Mouse (Mus musculus) kidney, adult 9 months (tissue): ENCODE results near the gene Lemd2.

Experiments
- DNase-seq: peaks from one replicate; pipeline ENCODE4 v3.0.0; 2022

The Lemd2 gene

DNA sequence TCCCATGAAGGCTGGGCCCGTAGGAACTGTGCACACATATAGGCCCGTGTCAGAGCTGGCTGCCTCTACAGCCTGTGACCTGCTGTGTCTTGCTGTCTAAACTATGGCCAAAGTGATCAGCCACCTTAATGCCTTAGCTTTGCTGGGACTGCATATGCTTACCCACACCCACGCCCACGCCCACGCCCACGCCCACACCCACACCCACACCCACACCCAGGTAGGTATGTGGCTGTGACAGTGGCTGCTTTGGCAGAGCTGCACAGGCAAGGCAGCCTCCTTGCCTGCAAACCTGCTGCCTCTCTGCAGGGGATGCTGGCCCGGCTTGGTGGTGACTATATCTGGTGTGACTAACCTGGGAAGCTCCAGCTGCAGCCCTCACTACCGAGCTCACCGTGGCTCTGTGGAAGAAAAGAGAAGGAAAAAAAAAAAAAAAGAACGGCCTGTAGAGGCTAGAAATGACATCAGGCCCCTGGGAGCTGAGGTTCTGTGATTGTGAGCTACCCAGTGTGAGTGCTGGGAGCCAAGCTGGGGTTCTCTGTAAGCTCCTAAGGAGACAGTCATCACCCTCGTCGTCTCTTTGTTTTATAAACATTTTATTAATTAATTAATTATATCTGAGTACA is 20.5 kb downstream of the Lemd2 start:
- no peak for DNase-seq

DNA sequence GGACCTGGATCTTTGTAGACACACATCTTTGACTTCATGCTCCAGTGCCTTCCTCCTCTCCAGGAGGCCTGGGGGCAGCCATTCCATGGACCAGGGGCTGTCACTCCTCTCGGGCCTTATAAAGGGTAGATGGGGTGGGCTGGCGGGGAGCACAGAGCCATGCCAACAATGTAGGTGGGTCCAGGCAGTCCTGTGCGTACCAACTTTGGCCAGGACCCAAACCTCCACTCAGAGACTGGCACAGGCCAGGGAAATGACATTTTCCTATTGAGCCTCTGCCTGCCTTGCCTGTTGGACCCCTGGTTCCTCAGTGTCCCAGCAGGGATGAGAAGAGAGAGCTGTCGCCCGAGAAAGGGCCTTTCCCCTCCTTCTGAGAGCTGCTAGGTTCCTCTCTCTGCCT is 21.9 kb downstream of the Lemd2 start:
- DNase-seq: no peak

DNA sequence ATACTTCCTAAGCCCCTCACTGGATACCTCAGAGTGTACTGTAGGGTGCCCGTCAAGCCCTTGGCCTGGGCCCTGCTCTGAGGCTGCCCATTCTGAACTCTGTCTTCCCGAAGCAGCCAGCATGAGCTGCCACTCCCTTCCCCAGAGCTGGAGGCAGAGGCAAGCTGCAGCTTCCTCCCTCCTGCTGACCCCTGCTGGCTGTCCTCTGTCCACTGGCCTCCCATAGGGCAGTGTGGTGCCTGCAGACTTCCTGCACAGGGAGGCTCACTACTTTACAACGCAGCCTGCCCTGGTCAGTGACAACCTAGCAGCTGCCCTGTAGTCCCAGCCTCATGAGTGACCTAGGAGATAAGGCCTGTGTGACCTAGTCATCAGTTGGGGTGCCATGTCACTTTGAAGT is 22.6 kb downstream of the Lemd2 start:
- no peak for DNase-seq

DNA sequence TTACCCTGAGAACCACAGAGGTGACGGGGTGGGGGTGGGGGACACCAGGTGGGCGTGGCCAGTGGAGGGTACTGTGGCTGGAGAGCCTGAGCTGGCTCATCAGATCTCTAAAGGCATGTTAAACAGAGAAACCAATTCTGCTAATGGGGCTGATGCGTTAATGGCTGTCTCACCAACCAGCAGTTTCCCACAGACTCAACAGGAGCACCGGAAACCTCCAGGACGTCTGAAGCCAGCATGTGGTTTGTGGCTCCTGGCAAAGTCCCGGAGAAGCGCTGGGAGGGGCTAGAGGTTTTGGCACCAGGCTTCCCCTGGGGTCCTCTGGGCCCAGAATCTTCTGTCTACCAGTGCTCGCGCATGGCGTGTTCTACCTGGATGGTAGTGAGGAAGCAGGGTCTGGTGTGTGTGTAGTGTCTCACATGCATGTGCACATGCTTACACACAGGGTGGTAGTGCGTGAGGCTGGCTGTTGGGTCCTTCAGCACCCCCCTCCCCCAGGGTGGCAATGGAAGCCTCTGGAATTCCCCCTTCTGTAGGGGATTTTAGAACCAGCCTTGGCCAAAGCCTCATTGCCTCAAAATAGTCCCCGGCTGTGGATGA is 24.5 kb downstream of the Lemd2 start:
- DNase-seq: no peak

DNA sequence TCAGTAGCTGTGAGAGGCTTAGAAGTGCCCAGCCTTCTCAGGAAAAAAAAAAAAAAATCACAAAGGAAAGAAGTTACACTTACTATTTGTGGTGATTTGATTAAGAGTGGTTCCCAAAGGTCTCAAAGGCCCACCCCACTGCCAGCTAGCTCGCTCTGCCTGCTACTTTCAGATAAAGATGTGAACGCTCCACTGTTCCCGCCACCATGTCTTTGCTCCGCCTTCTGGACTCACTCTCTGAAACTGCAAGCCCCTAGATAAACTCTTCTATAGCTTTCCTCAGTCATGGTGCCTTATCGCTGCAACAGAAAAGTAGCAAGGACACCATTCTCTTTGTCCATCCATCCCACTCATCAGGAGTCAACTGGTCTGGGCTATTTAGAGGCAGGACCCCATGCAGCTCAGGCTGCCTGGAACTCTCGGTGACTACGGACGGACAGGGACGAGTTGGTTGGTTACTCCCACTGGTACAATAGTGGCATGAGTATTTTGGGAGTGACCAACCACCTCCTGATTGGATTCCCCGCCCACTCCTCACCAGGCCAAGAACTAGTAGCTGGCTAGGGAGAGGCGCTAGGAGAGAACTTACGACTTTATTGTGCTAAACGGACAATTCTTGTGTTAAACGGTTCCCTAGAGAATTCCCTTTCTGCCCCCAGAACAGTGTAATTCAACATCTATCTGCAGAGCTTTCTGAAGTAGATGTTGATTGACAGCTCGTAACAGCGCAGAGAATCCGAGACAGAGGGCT is 25.7 kb downstream of the Lemd2 start:
- no peak for DNase-seq

DNA sequence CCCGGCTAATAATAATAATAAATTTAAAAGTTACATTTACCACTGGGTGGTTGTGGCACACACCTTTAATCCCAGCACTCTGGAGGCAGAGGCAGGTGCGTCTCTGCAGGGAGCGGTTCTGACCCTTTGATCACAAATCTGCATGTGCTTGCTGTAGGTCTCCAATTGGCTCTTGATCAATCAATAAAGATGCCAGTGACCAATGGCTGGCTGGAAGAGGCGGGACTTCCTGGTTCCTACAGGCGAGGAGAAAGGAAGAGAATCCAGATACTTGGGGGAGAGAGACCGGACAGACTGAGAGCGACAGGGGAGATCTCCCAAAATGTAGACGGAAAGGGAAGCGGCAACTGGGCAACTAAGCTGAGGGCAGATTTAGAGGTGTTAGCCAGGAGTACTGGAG is 26.2 kb downstream of the Lemd2 start:
- DNase-seq: no peak

DNA sequence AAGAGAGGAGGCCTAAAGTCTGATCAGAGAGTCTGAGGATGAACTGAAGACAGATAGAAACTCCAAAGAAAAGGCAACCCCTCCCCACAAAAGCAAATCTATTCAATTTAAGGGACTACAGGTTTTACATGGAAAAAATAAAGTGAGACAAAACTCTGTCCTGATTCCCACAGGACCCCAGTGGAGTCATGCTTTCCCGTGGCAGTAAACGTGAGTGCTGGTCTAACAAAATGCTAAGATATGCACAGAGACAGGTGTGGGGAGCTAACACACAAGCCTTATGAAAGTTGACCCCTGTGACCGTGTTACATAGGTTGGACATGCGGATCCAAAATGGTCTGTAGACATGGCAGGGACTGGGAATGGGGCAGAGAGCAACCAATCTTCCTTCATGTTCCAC is 27.5 kb downstream of the Lemd2 start:
- DNase-seq: no peak

DNA sequence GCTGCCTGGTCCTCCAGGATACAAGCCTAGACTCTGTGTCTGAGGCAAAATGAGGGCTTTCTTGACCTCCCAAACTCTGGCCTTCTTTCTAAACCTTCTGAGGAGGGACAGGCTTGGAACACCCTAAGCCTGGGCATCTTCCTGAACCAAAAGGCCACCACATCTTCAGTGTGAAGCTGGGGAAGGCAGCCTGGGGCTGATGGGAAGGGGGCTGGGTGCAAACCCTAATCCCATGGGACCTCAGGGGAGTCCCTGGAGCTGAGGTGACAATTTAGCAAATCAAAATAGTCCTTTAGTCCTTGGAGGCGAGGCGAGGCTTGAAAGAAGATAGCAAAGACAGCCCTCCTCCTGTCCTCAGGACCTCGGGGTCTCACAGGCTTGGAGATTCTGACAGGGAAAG is 28.0 kb downstream of the Lemd2 start:
- DNase-seq: no peak

DNA sequence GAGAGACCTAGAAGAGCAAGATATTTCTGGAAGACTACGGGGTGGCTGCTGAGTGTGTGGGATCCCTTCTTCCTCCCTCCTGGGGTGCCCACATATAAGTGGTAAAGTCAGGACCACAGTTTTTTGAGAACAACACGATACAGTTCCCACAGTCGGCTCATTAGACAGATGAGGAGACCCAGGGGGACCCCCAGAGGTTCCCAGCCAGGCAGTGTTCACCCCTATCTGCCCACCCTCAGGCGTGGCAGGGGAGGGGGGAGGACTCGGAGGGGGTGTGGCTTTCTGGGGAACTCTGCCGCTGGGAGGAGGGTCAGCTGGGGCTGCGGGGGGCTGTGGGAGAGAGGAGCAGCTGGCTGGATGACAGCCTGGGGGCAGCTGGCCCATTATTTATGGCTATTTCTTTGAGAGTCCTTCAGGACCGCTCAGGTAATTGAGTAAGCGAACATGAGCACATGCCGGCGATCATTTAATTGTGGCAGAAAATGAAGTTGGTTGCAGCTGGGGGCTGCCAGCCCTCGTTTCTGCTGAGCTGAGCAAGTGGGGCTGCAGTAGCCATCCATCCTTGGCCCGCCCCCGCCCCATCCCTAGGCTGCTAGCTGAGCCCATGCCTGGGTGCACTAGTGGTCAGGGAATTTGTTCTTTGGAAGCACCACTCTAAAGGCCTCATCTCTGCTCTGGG is 28.9 kb downstream of the Lemd2 start:
- DNase-seq: no peak

DNA sequence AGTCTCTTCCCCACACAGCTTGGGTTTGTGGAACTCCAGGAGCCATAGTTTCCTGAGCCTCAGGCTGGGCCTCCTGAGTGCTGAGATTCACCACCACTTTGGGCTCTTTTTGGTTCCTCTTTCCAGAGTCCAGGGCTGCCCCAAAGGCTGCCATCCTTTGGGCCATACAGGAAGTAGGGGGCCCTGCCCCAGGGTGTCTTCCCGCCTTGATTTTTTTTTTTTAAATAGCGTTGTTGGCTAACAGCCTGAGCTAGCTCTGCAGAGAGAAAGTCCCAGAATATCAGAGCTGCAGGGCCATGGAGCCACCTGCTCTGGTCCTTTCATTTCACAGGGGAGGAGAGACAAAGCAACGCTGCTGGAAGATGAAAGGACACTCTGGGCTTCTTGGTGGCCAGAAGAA is 30.6 kb downstream of the Lemd2 start:
- DNase-seq: no peak

DNA sequence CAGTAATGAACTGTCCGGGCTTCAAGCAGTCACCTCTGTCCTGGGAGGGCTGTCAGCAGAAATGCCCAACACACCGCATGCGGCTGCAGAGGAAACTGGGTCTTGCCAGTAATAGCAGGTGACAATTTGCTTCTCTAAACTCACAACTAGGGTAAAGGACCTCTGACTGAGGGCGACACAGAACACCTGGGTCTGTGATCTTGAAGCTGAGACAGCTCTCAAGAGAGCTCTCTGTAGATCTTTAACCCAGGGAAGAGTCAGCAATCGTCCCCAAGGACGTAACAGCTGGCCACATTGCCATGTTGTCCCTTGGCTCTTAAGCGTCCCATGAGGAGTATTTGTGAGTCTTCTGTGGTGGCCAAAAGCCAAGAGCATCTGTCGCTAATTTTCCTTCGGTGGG is 31.8 kb downstream of the Lemd2 start:
- DNase-seq: no peak

DNA sequence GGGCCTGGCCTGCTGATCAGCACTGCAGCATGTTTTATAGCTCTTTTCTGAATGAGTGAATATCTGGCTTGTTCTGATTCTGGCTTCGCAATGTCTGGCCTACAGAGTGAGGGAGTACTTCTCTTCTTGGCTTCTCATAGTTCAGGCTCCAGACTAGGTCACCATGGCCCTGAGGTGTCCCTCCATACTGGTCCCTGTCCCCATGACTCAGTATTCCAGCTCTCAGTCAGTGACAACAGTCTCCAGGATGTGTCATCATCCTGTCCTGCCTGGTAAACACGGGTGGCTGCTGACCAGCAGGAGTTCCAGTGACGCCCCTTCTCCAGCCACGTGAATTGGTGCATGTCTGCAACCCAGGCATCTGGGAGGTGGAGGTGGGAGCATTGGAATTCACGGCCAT is 33.1 kb downstream of the Lemd2 start:
- no peak for DNase-seq

DNA sequence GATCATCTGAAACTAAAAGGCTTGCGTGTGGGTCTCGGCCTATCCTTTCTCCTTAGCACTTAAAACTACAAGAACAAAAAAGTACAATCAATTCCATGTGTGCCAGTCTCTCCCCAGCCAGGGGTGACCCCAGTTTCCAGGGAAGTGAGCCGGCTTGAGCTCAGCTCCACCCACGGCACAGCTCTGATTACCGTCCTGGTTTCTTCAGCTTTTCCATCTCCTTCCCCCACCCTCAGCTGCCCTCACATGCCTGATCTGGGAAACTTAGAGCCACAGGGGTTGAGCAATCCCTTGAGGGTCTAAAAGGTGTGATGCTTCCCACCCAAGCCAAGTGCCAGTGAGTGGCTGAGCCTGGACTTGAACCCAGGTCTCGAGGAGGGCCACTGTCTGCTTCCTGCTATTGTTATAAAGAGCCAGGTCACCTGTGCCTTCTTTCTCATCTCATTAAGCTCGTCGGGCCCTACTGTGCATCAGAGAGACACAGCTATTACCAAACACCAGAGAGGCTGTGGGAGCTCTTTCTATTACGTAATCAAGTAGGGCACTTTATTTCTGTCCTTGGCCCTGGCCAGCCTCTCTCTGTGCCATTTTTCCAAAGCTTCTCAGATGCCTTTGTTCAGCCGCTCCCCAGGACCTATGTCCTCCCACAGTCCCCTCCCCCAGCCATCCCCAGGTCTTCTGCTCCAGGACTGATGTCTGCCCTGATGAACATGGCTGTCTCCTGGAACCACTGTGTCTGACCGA is 34.1 kb downstream of the Lemd2 start:
- no peak for DNase-seq

DNA sequence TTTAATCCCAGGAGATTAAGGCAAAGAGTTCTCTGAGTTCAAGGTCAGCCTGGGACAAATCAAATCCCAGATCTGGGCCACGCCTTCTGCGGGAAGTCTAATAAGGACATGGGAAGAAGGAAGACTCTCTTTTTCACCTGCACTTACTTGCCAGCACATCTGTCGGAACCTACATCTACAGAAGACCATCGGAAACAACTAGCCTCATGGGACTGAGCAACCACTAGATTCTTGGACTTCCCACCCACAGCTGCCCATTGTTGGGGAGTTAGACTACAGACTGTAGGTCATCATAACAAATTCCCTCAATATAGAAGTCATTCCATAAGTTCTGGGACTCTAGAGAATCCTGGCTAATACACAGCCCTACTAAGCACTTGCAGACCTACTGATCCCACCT is 35.7 kb downstream of the Lemd2 start:
- DNase-seq: no peak

DNA sequence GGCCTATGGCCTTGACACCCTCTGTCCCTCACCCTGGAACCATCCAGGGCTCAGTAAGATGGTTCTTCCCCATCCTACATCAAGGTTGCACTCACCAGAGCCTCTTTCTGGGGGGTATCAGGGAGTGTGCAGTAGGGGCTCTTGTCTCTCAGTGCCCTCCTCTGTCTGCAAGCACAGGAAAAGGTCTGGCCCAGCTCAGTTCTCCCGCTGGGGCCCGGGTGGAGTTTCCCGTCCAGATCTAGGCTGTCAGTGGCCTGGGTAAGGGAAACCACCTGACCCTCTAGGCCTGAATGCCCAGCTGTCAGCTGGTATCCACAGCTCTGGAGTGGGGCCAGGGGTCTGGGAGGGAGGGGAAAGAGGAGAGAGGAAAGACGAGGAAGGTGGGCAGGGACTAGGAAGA is 36.7 kb downstream of the Lemd2 start, which contains the start of gene Ip6k3:
Gene Ip6k3, minus strand, starts transcription at position 251 of the 400 bp plus-strand sequence.
- DNase-seq: no peak

DNA sequence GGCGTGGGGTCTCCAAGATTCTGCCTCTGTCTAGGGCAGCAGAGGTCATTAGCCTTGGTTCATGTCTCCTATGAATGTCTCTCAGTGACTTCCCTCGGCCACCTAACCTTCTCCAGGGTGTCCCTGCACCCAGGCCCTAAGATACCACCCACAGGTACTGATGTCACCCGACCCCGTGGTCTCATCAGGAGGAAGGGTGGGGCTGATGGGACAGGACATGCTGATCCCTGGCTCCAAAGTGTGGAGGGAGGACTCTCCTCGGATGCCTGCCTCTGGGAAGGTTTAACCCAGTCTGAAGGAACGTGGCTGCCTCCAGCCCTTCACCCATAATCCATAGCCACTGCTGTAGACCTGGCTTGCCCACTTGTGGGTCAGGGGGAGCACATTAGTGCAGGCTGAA is 37.4 kb downstream of the Lemd2 start:
- DNase-seq: no peak

DNA sequence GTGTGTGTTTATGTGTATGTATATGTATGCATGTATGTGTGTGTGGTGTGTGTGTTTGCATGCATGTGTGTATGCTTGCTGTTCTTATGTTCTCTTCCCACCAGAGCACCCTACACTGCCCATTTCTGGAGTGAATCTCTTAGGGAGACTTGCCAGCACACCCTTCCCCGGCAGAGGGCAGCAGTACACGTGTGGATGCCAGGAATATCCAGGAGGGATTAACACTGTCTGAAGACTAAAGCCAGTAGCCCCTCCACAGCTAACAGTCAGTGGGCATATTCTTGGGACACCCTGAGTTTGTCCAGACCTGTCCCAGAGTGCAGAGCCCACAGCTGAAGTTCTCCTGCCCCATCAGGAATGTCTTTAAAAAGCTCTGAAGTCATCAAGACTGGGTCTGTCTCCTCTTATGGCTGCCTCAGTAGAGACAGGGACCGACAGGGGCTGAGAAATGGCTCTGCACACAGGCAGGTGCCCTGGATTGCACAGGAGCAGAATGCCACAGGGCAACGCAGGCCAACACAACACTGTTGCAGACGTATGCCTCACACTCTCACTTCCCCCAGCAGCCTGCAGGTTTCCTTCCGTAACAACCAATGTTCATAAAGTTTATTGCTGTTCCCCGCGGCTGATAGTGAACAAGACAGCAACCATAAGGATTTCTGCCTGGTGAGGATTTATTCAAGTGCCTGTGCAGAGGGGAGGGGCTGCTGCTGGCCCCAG is 39.1 kb downstream of the Lemd2 start:
- peak; percentile 31 for DNase-seq

DNA sequence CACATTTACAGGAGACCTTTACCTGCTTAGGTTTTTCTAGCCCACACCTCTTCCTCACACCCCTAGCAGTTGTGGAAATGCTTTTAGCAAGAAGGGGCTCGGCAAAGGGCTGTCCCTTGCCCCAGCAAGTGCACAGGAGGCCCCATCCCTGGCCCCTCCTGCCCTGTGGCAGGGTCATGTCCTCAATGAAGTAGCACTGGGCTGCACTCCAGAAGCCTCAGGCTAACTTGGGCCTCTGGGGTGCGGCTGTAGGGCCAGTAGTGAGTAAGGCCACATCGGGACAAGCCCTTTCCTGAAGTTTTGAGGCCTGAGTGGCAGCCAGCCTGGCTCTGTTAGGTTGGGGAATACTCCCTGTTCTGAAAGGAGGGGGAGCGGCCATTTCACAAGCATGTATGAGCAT is 43.4 kb downstream of the Lemd2 start:
- no peak for DNase-seq

DNA sequence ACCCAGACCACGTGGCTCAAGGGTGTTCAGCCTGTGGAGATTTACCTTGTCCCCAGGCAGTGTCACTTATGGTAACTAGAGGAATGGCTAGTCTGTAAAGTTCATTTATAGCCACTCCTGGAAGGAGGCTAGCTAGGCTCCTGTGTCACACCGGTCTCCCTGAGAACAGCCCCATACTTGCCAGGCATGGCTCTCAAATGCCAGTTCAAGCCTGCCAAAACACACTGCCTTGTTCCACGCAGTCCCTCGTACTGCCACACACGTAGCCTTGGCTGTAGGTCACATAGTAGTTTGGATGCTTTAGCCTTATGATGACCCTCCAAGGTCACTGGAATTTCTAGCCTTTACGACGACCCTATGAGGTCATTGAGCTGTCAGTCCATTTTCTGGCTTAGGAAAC is 45.1 kb downstream of the Lemd2 start:
- no peak for DNase-seq

DNA sequence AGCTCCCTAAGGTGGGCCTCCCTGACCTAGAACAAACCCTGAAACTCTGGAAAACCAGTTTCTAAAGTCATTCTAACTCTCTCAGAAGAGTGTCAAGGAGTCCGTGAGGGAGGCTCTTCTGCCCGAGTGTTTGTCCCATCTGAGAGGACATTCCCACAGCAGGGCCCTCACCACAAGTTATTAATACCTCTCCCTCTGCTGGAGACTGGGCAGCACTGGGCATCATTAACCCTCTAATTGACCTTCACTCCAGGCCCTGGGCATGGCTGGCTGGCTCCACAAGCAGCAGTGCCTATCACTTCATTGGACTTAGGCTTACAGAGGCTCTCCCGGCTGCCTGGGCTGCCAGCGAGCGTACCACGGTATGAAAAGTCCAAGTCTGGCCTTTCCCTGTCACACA is 45.8 kb downstream of the Lemd2 start:
- no peak for DNase-seq

DNA sequence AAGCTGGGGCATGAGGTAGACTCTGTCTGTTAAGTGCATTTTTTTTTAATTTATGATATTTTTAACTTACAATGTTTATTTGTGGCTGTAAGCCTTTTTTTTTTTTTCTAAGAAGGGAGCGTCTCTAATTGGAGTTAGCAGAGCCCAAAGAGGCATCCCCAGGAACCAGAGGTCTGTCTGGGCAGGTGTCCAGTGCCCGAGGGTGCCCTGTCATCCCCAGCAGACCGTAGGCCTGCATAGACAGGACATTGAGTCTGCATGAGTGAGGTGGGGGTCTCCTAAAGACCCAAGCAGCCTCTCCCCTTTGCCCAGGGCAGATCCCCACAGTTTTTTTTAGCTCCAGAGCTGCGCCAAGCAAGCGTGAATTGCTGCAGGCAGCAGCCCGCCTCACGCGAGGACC is 48.5 kb downstream of the Lemd2 start:
- no peak for DNase-seq

DNA sequence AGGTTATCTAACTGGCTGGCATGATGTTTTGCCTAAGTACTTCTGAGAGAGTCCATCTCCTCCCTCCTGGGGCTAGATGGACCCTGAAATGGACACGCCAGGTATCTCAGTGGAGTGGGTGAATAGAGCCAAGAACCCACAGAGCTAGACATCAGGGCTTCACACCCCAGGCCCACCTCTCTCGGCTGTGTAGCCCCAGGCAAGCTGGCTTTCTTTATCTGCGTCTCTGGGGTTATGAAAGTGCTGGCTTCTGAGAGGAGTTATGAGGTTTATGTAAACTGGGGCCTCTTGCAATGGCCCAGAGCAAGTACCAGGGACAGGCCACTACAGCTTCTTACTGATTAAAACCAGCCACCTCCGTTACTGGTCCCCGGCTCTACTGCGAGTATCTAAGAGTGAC is 49.4 kb downstream of the Lemd2 start:
- no peak for DNase-seq

DNA sequence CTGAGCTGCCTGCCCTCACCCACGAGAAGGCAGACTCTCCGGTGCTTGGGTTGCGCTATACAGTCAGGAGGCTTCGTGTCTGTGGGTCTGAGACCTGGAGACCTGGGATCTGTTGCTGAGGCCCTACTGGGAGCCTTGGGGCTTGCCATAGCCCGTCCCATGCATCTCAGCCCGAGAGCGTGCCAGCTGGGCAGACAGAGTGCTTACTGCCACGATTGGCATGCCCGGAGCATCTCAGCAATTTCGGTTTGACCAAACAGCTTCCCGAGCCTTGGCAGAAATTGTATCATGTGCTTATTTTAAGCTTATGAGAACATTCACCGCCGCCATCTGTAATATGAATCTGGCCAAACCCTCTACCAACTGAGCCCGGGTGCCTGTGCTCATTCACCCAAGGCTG is 50.0 kb downstream of the Lemd2 start:
- no peak for DNase-seq
